Mouse (Mus musculus) G1E (cell line): ENCODE measurements around the gene Cdc7.

Experiments
- CTCF ChIP-seq: IDR thresholded peaks from 2 replicates; pipeline ENCODE4 v1.5.1; 2012; ENCODE audit warnings: low read depth, low read length, inconsistent platforms, mixed read lengths
- GATA1 ChIP-seq: IDR thresholded peaks from 2 replicates; pipeline ENCODE4 v1.6.1; 2012; ENCODE audit warnings: borderline replicate concordance, low read length, inconsistent platforms, mixed read lengths
- POLR2AphosphoS5 ChIP-seq: IDR thresholded peaks from 2 replicates; pipeline ENCODE4 v1.6.1; 2012; ENCODE audit warnings: low read depth, low read length, inconsistent platforms; ENCODE audit not compliant: insufficient replicate concordance
- TAL1 ChIP-seq: conservative IDR thresholded peaks from 2 replicates; pipeline ENCODE4 v1.6.1; 2012; ENCODE audit warnings: low read depth, low read length, inconsistent platforms, mixed read lengths

GRCm38 (mm10) chr5:106948683-106949082, 15.4 kb upstream of the Cdc7 start:
- no peak for TF ChIP-seq TAL1
- no peak for TF ChIP-seq CTCF
- TF ChIP-seq GATA1, result no peak
- TF ChIP-seq POLR2AphosphoS5, result no peak
